Mouse (Mus musculus): ENCODE results near the gene Defa37. TPM values are rescaled to one million over a fixed set of nuclear protein-coding genes. Genes with fewer than 3 reads are reported as not detected.
"Not testable (repeated sequence)": the region's sequence is repeated elsewhere in the genome, so short reads cannot be mapped to it uniquely, and the experiment has no call there.

Defa37 gene
- polyA plus RNA-seq (2011; ENCODE audit: insufficient read length, low read depth, missing spikeins), result not detected in 2 replicates

GRCm38 (mm10) chr8:21565086-21565485 lies at the start of gene Defa37:
Gene Defa37, plus strand, starts transcription at chr8:21565386.
- not testable (repeated sequence) for H3K4me1 ChIP-seq (ENCODE audit: control insufficient read depth, insufficient read depth, low read length); H3K27ac ChIP-seq (ENCODE audit: insufficient read depth, low read length); H3K4me3 ChIP-seq (ENCODE audit: insufficient read depth, low read length)

- H3K27ac ChIP-seq (ENCODE audit: insufficient read depth, low read length); H3K4me1 ChIP-seq (ENCODE audit: control insufficient read depth, insufficient read depth, low read length); H3K4me3 ChIP-seq (ENCODE audit: insufficient read depth, low read length): not testable (repeated sequence)
These were observed 36.5 kb upstream of the Defa37 start, which contains the start of gene Defa32 for GRCm38 (mm10) chr8:21528732-21529131. Gene Defa32, plus strand, starts transcription at chr8:21529032.

- not testable (repeated sequence) for H3K27ac ChIP-seq (ENCODE audit: insufficient read depth, low read length); H3K4me3 ChIP-seq (ENCODE audit: insufficient read depth, low read length); H3K4me1 ChIP-seq (ENCODE audit: control insufficient read depth, insufficient read depth, low read length)
These were observed 17.5 kb downstream of the Defa37 start, which contains the start of gene Defa28 for GRCm38 (mm10) chr8:21582706-21583105. Gene Defa28, plus strand, starts transcription at chr8:21583006.

GRCm38 (mm10) chr8:21594408-21594807 lies 29.2 kb downstream of the Defa37 start, which contains the start of gene Gm7861:
Gene Gm7861, minus strand, starts transcription at chr8:21594508.
- not testable (repeated sequence) for H3K4me1 ChIP-seq (ENCODE audit: control insufficient read depth, insufficient read depth, low read length)

More at GRCm38 (mm10) chr8:21594408-21594807, 29.2 kb downstream of the Defa37 start, which contains the start of gene Gm7861:
- H3K27ac ChIP-seq (ENCODE audit: insufficient read depth, low read length); H3K4me3 ChIP-seq (ENCODE audit: insufficient read depth, low read length): not testable (repeated sequence)

Other genes with a start within 250 kb of the Defa37 start
- not detected in 2 replicates for gene Defa27, start 249.8 kb upstream of the Defa37 start, polyA plus RNA-seq (2011; ENCODE audit: insufficient read length, low read depth, missing spikeins)
- gene Defa29, start 238.4 kb upstream of the Defa37 start, polyA plus RNA-seq (2011; ENCODE audit: insufficient read length, low read depth, missing spikeins), result not detected in 2 replicates
- gene Defa2, start 186.9 kb upstream of the Defa37 start, polyA plus RNA-seq (2011; ENCODE audit: insufficient read length, low read depth, missing spikeins), result not detected in 2 replicates
- not detected in 2 replicates for gene Defa33, start 173.6 kb upstream of the Defa37 start, polyA plus RNA-seq (2011; ENCODE audit: insufficient read length, low read depth, missing spikeins)
- gene Defa36, start 138.0 kb upstream of the Defa37 start, polyA plus RNA-seq (2011; ENCODE audit: insufficient read length, low read depth, missing spikeins), result not detected in 2 replicates
- not detected in 2 replicates for gene Gm7849, start 108.8 kb upstream of the Defa37 start, polyA plus RNA-seq (2011; ENCODE audit: insufficient read length, low read depth, missing spikeins)
- not detected in 2 replicates for gene Defa20, start 56.1 kb upstream of the Defa37 start, polyA plus RNA-seq (2011; ENCODE audit: insufficient read length, low read depth, missing spikeins)
- not detected in 2 replicates for gene Defa32, start 36.4 kb upstream of the Defa37 start, polyA plus RNA-seq (2011; ENCODE audit: insufficient read length, low read depth, missing spikeins)
- not detected in 2 replicates for gene Defa28, start 17.6 kb downstream of the Defa37 start, polyA plus RNA-seq (2011; ENCODE audit: insufficient read length, low read depth, missing spikeins)
- gene Gm7861, start 29.1 kb downstream of the Defa37 start, polyA plus RNA-seq (2011; ENCODE audit: insufficient read length, low read depth, missing spikeins), result not detected in 2 replicates
- gene Defa26, start 52.8 kb downstream of the Defa37 start, polyA plus RNA-seq (2011; ENCODE audit: insufficient read length, low read depth, missing spikeins), result not detected in 2 replicates
- gene Defa17, start 90.4 kb downstream of the Defa37 start, polyA plus RNA-seq (2011; ENCODE audit: insufficient read length, low read depth, missing spikeins), result not detected in 2 replicates
- gene Defa34, start 100.4 kb downstream of the Defa37 start, polyA plus RNA-seq (2011; ENCODE audit: insufficient read length, low read depth, missing spikeins), result not detected in 2 replicates
- not detected in 2 replicates for gene AY761184, start 138.3 kb downstream of the Defa37 start, polyA plus RNA-seq (2011; ENCODE audit: insufficient read length, low read depth, missing spikeins)
- gene Defa24, start 169.1 kb downstream of the Defa37 start, polyA plus RNA-seq (2011; ENCODE audit: insufficient read length, low read depth, missing spikeins), result not detected in 2 replicates

All from embryonic fibroblast, embryonic 13.5 days (primary cell).